Mouse (Mus musculus) liver, adult 2 months (tissue): ENCODE measurements around the gene Tln2. TPM values are rescaled to one million over a fixed set of nuclear protein-coding genes. Genes with fewer than 3 reads are reported as not detected.

ENCODE experiments used
- DNase-seq: peaks from one replicate; pipeline ENCODE4 v3.0.0-alpha.2; 2011; ENCODE audit warnings: low read depth, low spot score; ENCODE audit errors: extremely low read depth
- H3K27ac ChIP-seq: fragments of 200-500 bp; replicated peaks from 2 replicates; pipeline ENCODE4 v1.5.1; 2012; ENCODE audit warnings: low read depth, mild to moderate bottlenecking, control low read depth, inconsistent platforms, low read length; ENCODE audit not compliant: insufficient read depth
- H3K27me3 ChIP-seq: fragments of 200-500 bp; 2 replicates; pipeline ENCODE4 v1.6.1; 2012; ENCODE audit warnings: mild to moderate bottlenecking, moderate library complexity, low read length, inconsistent platforms; ENCODE audit not compliant: control insufficient read depth, insufficient read depth
- H3K36me3 ChIP-seq: fragments of 200-500 bp; 2 replicates; pipeline ENCODE4 v1.6.1; 2012; ENCODE audit warnings: low read length, inconsistent platforms; ENCODE audit not compliant: control insufficient read depth, insufficient read depth
- H3K4me1 ChIP-seq: fragments of 200-500 bp; 2 replicates; pipeline ENCODE4 v1.6.1; 2011; ENCODE audit warnings: low read length; ENCODE audit not compliant: control insufficient read depth, insufficient read depth
- H3K4me3 ChIP-seq: fragments of 200-500 bp; 2 replicates; pipeline ENCODE4 v1.5.1; 2011; ENCODE audit warnings: low read depth, mild to moderate bottlenecking, control low read depth, low read length, moderate library complexity; ENCODE audit not compliant: insufficient read depth
- H3K79me2 ChIP-seq: fragments of 200-500 bp; 2 replicates; pipeline ENCODE4 v1.6.1; 2012; ENCODE audit warnings: inconsistent platforms, mild to moderate bottlenecking, low read length, moderate library complexity; ENCODE audit not compliant: control insufficient read depth, insufficient read depth
- H3K9ac ChIP-seq: fragments of 200-500 bp; 2 replicates; pipeline ENCODE4 v1.6.1; 2012; ENCODE audit warnings: low read depth, mild to moderate bottlenecking, control low read depth, inconsistent platforms, low read length
- CTCF ChIP-seq: fragments of 200-500 bp; IDR thresholded peaks from 2 replicates; pipeline ENCODE4 v1.5.1; 2011; ENCODE audit warnings: low read depth, low read length, control low read depth
- POLR2A ChIP-seq: fragments of 200-500 bp; IDR thresholded peaks from 2 replicates; pipeline ENCODE4 v1.6.1; 2011; ENCODE audit warnings: low read length, control low read depth; ENCODE audit not compliant: insufficient read depth; ENCODE audit errors: extremely low read depth
- WGBS: fragments of 180-500 bp; shearing (Covaris S2); methylation state at CpG from one replicate; pipeline ENCODE4 v1.1.7; 2018; 5-methylcytosine and 5-hydroxymethylcytosine counted together
- polyA plus RNA-seq: library from polyadenylated mRNA; depleted of rRNA; stranded (reverse); fragments of >200 nt; gene quantifications from 2 replicates; pipeline ENCODE4 v1.2.3, GENCODE M21; 2012
- total RNA-seq: library from RNA; depleted of rRNA; stranded (reverse); fragments of >200 nt; gene quantifications from 2 replicates; pipeline ENCODE4 v1.2.3, GENCODE M21; 2014

Tln2 gene
- total and polyA plus RNA-seq, 2 experiments = 1.9 to 4.6 TPM

DNA sequence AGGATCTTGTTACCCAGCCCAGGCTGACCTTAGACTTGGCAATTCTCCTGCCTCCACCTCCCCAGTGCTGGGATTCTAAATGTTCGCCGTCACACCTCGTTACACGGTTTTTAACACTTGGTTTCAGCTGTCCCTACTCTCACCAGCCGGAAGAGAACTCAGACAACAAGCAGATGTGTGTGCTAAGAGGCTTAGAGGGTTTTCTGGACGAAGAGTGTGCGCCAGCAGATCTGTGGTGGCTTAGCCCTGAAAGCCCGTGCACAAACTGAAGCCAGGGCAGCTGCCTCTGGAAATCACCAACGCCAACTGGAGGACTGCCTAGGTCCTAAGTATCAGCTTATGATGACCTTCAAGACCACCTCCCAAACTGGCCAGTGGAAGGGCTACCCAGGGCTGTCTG lies 341.5 kb downstream of the Tln2 start:
- H3K4me1 ChIP-seq = no peaks in the 10 kb centered on the region; the same call in 1 of the 2 replicates
- no peaks in the 10 kb centered on the region for H3K36me3 ChIP-seq
- H3K27me3 ChIP-seq = no peaks in the 10 kb centered on the region
- no peak for TF ChIP-seq CTCF
- TF ChIP-seq POLR2A = no peak
- no peak overlapping the region for H3K9ac ChIP-seq
- H3K27ac ChIP-seq = no peak overlapping the region
- 90% methylated on average over 9 of the region's 9 CpGs for WGBS
- no peaks in the 10 kb centered on the region for H3K79me2 ChIP-seq
- no peak for DNase-seq
- no peak overlapping the region for H3K4me3 ChIP-seq

DNA sequence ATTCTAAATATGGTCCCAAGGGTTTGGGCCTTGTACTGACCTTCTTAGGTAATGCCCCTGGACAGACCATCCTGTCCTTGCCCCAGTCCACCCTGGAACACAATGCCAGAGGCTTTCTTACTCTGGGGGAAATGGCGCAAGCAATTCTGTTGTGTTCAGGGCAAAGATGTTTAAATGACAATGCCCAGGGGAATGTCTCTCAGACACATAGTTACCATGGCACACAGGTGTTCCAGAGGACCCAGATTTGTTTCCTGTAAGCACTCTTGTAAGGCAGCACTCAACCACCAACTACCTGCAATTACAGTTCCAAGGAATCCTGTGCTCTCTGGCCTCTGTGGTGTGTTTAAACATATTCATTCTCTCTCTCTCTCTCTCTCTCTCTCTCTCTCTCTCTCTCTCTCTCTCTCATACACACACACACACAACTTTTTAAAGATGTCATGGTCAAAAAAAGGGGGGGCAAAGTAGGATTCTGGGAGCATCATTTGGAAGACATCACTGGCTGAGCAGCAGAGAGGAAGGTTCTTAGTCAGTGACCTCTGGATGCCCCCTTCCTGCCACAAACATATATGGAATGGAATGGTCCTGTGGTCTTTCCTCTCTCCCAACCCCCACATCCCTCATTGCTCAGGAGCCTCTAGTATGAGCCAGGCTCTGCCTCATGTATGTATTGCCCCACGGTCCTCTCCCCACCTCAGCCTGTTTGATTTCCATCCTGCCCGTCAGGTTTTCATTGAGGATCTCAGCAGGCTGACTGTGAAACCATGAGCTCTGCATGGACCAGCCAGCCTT lies 345.1 kb downstream of the Tln2 start:
- H3K36me3 ChIP-seq = no peaks in the 10 kb centered on the region
- DNase-seq = no peak
- H3K79me2 ChIP-seq = no peaks in the 10 kb centered on the region
- no peak overlapping the region for H3K4me3 ChIP-seq
- TF ChIP-seq POLR2A = no peak
- H3K9ac ChIP-seq = no peak overlapping the region
- no peaks in the 10 kb centered on the region; the same call in 1 of the 2 replicates for H3K4me1 ChIP-seq
- 93% methylated on average over 3 of the region's 3 CpGs for WGBS
- no peak overlapping the region for H3K27ac ChIP-seq
- no peaks in the 10 kb centered on the region for H3K27me3 ChIP-seq

DNA sequence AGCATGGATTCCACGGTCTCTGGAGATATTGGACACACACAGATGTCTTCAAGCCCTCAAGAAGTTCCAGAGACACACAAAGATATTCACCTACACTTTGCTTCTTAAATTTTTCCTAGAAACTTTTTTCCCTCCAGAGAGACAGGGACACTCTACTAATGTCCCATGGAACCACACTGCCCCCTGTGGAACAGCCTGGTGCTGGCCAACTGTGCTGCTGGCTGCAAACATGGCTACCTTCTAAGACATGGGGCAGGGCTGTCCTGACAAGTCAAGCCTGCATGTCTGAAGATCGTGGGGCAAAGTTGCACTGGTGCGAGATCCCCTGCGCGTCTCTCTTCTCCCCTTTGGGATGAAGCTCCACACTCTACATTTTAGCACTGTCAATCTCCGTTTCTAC lies 346.2 kb downstream of the Tln2 start:
- TF ChIP-seq CTCF = peak; percentile 75
- TF ChIP-seq POLR2A = no peak

DNA sequence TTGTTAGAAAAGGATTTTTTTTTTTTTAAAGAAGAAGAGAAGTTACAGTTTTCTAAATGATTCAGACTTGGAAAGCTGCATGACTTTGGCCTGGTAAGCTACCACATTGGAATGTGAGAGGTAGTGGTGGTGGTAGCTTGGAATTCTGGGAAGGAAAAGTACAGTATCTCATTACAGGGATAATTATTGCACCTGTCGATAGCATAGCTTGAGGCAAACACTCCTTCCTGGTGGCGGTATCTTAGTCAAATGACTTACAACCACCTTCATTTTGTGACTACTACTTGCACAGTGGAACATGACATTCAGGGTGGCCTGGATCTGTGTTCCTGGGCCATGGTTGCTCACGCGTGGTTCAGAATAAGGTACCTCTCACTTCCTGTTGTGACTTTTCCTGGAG lies 348.3 kb downstream of the Tln2 start:
- H3K4me1 ChIP-seq = no peaks in the 10 kb centered on the region; the same call in 1 of the 2 replicates
- no peak overlapping the region for H3K4me3 ChIP-seq
- TF ChIP-seq CTCF (no peak), POLR2A (no peak)
- 95% methylated on average over 4 of the region's 4 CpGs for WGBS
- DNase-seq = no peak
- H3K27me3 ChIP-seq = no peaks in the 10 kb centered on the region
- no peaks in the 10 kb centered on the region for H3K79me2 ChIP-seq
- H3K27ac ChIP-seq = no peak overlapping the region
- no peaks in the 10 kb centered on the region for H3K36me3 ChIP-seq
- H3K9ac ChIP-seq = no peak overlapping the region

More for the DNA sequence above, 346.2 kb downstream of the Tln2 start:
- Histone ChIP-seq H3K79me2 (no peaks in the 10 kb centered on the region), H3K4me3 (no peak overlapping the region), H3K4me1 (no peaks in the 10 kb centered on the region; the same call in 1 of the 2 replicates), H3K27ac (no peak overlapping the region), H3K9ac (no peak overlapping the region), H3K36me3 (no peaks in the 10 kb centered on the region), H3K27me3 (no peaks in the 10 kb centered on the region)
- peak; percentile 23 for DNase-seq
- 63% methylated on average over 6 of the region's 6 CpGs for WGBS

DNA sequence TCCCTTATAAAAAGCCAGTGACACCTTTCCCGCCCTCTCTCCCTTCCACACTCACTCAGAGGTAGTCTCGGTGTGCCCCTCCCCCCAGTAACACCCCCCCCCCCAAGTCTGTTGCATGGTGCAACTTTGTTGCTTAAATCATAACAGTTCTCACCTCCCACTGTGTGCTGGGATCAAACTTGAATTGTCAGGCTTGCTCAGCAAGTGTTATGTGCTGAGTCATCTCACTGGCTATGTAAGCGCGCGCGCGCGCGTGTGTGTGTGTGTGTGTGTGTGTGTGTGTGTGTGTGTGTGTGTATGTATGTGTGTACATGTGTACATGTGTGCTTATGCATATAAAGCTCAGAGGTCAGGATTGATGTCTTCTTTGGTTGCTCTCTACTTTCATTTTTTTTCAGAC lies 350.1 kb downstream of the Tln2 start:
- Histone ChIP-seq H3K27ac (no peak overlapping the region), H3K79me2 (no peaks in the 10 kb centered on the region), H3K36me3 (no peaks in the 10 kb centered on the region), H3K9ac (no peak overlapping the region), H3K27me3 (no peaks in the 10 kb centered on the region), H3K4me1 (no peaks in the 10 kb centered on the region), H3K4me3 (no peak overlapping the region)
- DNase-seq = no peak
- WGBS = 97% methylated on average over 9 of the region's 9 CpGs
- TF ChIP-seq CTCF = no peak
- no peak for TF ChIP-seq POLR2A

DNA sequence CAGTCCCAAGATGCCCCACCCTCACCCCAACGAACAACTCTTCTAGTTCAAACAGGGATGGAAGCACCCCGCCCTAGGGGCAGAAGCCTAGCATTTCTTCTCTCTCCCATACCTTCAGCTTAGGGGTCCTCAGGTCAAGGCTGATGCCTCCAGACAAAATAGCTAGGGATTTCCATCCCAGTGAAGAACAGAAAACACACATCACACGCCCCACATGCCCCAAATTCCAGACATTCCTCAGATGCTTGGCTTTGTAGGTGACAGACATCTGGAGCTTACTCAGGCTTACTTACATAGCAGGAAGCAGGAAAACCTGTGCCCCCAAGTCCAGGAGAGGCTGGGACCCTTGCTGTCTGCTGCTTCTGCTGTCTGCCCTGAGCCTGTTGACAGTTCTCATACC lies 351.1 kb downstream of the Tln2 start:
- no peak overlapping the region for H3K9ac ChIP-seq
- TF ChIP-seq POLR2A (no peak), CTCF (no peak)
- no peaks in the 10 kb centered on the region for H3K27me3 ChIP-seq
- no peaks in the 10 kb centered on the region for H3K79me2 ChIP-seq
- H3K27ac ChIP-seq = no peak overlapping the region
- H3K4me1 ChIP-seq = no peaks in the 10 kb centered on the region
- DNase-seq = no peak
- H3K36me3 ChIP-seq = no peaks in the 10 kb centered on the region
- 45% methylated on average over 3 of the region's 3 CpGs for WGBS
- no peak overlapping the region for H3K4me3 ChIP-seq
